Mouse (Mus musculus) kidney, adult 11 months (tissue): Measurements from ENCODE around the gene 4921507P07Rik.
"Not testable (repeated sequence)": the region's sequence is repeated elsewhere in the genome, so short reads cannot be mapped to it uniquely, and the experiment has no call there.

ENCODE experiments used
- DNase-seq: peaks from one replicate; pipeline ENCODE4 v3.0.0; 2022

Gene 4921507P07Rik

DNA sequence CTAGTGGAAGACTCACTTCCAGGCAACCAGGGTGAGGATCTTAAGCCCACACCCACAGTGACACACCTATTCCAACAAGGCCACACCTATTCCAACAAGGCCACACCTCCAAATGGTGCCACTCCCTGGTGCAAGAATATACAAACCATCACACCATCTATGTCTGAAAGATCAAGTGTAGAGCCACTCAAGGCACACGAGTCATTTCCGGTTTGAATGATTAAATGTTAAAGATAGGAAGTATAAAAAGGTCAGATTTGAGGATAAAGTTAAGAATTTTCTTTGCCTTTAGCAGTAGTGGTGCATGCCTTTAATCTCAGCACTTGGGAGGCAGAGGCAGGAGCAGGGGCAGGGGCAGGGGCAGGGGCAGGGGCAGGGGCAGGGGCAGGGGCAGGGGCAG is 42.2 kb downstream of the 4921507P07Rik start:
- not testable (repeated sequence) for DNase-seq

DNA sequence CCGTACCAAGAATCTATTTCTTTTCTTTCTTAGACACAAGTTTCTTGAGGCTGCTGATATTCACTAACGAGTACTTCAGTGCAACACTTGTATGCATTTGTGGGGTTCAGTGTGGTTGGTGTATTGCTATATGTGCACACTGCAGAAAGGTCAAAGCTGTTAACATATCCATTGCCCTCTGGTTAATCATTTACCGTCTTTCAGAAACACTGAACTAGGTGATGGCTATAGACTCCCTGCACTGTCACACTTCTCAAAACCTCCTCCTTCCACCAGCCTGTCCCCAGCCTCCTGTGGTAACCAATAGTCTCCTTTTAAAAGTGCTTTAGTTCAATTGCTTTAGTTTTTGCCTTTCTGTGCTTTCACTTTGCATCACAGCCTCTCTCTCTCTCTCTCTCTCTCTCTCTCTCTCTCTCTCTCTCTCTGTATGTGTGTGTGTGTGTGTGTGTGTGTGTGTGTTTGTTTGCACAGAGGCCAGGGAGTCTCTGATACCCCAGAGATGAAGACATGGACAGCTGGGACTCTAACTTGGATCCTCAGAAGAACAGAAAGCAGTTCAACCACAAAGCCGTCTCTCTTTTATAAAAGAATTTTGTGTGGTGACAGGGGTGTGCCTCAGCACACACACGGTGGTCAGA is 43.4 kb downstream of the 4921507P07Rik start:
- DNase-seq = no peak

- DNase-seq = no peak
Measured at GRCm38 (mm10) chr6:50549791-50550190, 46.6 kb downstream of the 4921507P07Rik start.

- no peak for DNase-seq
Measured at GRCm38 (mm10) chr6:50549051-50549450, 47.4 kb downstream of the 4921507P07Rik start.

DNA sequence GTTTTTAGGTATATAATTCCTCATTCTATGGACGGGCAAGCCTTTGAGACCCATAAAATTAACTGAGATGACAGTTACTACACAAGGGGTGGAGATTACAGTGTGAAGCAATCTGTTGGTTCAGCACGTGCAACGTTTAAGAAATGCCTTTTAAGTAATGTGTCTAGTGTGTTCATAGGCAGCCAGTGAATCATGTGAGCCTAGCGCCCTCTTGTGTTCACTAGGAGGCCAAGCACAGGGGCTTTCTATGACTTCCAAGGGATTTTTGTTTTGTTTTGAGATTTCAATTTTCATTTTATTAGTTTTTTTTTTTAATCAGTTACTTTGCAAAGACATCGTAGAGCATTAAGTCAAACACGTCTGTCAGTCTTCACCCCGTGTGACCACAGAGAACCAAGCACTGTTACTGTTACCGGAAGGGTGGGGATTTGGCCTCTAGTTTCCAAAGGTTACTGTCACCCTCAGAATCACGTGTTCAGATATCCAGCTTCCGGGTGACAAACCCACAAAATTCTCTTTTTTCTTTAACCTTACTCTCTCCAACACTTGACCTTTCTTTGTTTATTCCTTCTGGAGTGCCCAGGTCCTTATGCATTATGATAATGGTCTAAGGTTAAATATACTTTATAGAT is 50.9 kb downstream of the 4921507P07Rik start:
- DNase-seq = no peak

DNA sequence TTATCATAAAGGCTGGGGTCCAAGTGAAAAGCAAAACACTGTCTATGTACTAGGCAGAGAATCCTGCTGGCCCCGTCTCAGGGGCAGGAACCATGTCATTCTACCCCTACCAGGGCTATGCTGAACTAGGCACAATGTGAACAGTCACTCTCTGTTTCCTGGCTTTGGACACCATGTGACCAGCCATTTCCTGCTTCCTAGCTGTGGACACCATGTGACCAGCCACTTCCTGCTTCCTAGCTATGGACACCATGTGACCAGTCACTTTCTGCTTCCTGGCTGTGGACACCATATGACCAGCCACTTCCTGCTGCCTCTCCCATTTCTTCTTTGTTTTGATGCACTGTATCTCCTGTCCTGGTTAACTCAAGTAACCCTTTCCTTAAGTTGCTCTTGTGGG is 53.9 kb downstream of the 4921507P07Rik start:
- no peak for DNase-seq

DNA sequence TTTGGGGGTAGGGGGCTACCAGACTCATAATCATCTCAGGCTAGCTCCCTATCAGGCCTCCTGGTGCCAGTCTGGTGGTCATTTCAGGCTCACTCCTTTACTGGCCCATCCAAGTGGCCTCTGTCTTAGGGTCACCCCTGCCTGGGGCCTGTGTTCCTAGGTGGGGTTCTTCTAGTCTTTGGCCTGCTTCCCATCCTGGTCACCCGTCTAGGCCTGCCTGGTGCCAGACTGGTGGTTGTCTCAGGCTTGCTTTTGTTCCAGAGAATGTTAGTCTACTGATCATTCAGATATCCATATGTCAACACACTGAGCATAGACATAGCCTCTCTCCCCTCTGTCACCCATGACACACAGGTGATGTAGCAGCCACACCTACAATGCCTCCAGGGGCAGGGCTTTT is 56.8 kb downstream of the 4921507P07Rik start:
- DNase-seq = no peak

GRCm38 (mm10) chr6:50536461-50536892 is 60.0 kb downstream of the 4921507P07Rik start:
- DNase-seq = peak; percentile 60

DNA sequence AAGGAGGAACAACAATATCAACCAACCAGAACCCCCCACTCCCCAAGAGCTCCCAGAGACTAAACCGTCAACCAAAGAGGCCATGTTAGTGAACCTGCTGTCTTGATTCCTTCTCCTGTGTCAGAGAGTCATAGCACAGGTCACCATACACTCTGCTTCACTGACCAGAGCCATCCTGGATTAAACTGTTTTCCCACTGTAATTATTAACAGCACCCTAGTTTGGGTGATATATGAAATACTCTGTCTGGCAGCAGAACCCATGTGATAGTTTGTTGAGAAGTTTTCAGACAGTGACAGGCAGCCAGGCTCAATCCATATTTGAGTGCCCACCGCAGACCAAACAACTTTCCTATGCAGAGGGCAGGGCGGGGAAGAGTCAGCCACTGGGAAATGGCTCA is 61.1 kb downstream of the 4921507P07Rik start:
- peak; percentile 23 for DNase-seq

DNA sequence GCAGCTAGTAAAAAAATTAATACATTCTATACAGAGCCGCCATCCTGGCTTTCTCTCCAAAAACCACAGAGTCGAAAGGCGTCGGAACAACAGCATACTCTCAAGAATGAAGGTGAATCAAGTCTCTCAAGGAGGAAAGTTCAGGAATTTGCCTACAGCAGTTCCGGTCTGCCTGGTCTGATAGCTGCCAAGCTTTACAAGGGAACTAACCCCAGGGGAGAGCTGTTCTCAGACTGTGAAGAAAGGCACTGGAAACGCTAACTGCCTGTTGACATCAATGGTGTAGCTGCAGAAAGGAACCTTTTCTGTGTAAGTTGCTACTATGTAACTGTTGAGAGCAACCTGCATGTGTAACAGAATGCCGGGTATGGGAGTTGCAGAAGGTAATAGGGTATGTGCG is 64.5 kb downstream of the 4921507P07Rik start:
- DNase-seq = peak; percentile 46

DNA sequence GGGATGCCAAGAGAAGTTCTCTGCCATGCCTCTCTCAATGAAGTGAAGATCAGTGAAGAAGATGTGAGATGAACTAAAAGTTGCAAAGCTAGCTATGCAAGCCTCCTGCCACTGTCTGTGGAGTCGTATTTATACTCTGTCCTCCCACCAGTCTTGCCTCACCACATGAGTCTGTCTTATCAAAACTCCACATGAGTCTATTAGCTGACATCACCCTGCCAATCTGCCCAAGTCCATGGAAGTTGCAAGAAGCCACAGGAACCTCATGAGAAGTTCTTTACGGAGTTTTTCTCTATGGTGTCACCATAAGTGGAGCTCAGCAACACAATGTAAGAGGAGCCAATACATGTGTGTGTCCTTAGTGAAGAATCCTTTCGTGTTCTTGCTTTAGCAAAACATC is 65.4 kb downstream of the 4921507P07Rik start:
- no peak for DNase-seq

- no peak for DNase-seq
Measured at GRCm38 (mm10) chr6:50529194-50529593, 67.2 kb downstream of the 4921507P07Rik start.

DNA sequence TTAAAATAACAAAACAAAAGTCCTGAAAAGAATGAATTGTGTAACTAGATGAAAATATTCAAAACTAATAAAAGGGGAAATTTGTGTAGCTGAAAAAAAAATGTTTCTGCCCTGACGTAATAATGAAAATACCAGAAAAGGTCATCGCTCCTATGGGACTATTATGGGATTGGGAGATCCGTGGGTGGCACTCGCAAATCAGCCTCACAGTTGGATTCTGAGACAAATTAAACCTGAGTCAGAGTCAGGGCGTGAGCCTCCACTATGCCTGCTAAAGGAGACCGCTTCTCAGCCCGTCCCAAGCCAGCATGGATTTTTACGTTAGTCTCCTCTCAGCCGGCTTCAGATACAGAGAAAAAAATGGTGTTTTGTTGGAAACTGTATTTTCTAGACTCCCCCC is 69.0 kb downstream of the 4921507P07Rik start:
- no peak for DNase-seq

- peak; percentile 57 for DNase-seq
Measured at GRCm38 (mm10) chr6:50526597-50527024, 69.8 kb downstream of the 4921507P07Rik start.

DNA sequence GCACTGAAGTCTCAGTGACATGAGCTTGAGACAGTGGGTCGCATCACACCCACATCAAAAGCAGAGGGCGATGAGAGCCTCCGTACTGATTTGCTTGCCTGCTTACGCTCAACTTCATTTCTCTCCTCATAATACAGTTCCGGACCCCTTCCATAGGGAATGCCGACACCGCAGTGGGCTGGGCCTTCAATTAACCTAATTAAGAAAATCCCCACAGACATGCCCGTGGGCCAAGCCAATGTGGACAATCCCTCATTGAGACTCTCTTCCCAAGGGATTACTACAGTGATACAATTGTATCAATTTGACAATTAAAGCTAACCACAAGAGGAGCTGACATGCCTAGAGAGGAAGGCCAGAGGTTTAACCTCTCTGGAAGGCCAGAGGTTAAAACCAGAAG is 70.6 kb downstream of the 4921507P07Rik start:
- DNase-seq = no peak

GRCm38 (mm10) chr6:50524261-50524896 is 72.1 kb downstream of the 4921507P07Rik start:
- DNase-seq = no peak
